Mouse (Mus musculus) forebrain, embryonic 11.5 days (tissue): ENCODE results near the gene Gtdc1. TPM values are rescaled to one million over a fixed set of nuclear protein-coding genes. Genes with fewer than 3 reads are reported as not detected.

Experiments
- ATAC-seq: fragments of 200-750 bp; cut with Nextera tagmentation; replicated peaks from 2 replicates; pipeline ENCODE4 v1.8.0; 2017; ENCODE audit warnings: moderate TSS enrichment; ENCODE audit not compliant: low FRiP score
- DNase-seq: peaks from one replicate; pipeline ENCODE4 v3.0.0-alpha.2; 2017; ENCODE audit warnings: low spot score
- H3K27ac ChIP-seq: fragments of 300-500 bp; sonication (generic); 2 replicates; pipeline ENCODE4 v1.5.1; 2014; ENCODE audit warnings: low read depth, low read length
- H3K27me3 ChIP-seq: fragments of 300-500 bp; sonication (generic); 2 replicates; pipeline ENCODE4 v1.6.1; 2014; ENCODE audit warnings: mild to moderate bottlenecking, low read length, mixed read lengths; ENCODE audit not compliant: control insufficient read depth, insufficient read depth
- H3K36me3 ChIP-seq: fragments of 300-500 bp; sonication (generic); 2 replicates; pipeline ENCODE4 v1.6.1; 2014; ENCODE audit warnings: mild to moderate bottlenecking, low read length, moderate library complexity, mixed read lengths; ENCODE audit not compliant: control insufficient read depth, insufficient read depth
- H3K4me1 ChIP-seq: fragments of 300-500 bp; sonication (generic); replicated peaks from 2 replicates; pipeline ENCODE4 v1.6.1; 2014; ENCODE audit warnings: low read length, mixed read lengths; ENCODE audit not compliant: control insufficient read depth, insufficient read depth
- H3K4me2 ChIP-seq: fragments of 300-500 bp; sonication (generic); 2 replicates; pipeline ENCODE4 v1.6.1; 2014; ENCODE audit warnings: low read depth, mild to moderate bottlenecking, low read length, moderate library complexity, mixed read lengths; ENCODE audit not compliant: severe bottlenecking
- H3K4me3 ChIP-seq: fragments of 300-500 bp; sonication (generic); 2 replicates; pipeline ENCODE4 v1.5.1; 2014; ENCODE audit warnings: low read depth, low read length
- H3K9ac ChIP-seq: fragments of 300-500 bp; sonication (generic); 2 replicates; pipeline ENCODE4 v1.6.1; 2014; ENCODE audit warnings: low read length
- H3K9me3 ChIP-seq: fragments of 300-500 bp; sonication (generic); 2 replicates; pipeline ENCODE4 v1.6.1; 2016; ENCODE audit warnings: low read length, mixed read lengths; ENCODE audit not compliant: control insufficient read depth
- WGBS: fragments of 180-500 bp; shearing (Covaris S2); extraction: QIAGEN DNeasy Blood & Tissue Kit; methylation state at CpG from one replicate; pipeline ENCODE4 v1.1.7; 2014; 5-methylcytosine and 5-hydroxymethylcytosine counted together
- polyA plus RNA-seq: library from polyadenylated mRNA; unstranded; fragments of >200 nt; fragmentation: Nextera tagmentation; extraction: Ambion mirVana; gene quantifications from 2 replicates; pipeline ENCODE4 v1.2.1, GENCODE M21; 2014

Gene Gtdc1
- polyA plus RNA-seq, 1 experiment from 2014 or later = 15.9 TPM

DNA sequence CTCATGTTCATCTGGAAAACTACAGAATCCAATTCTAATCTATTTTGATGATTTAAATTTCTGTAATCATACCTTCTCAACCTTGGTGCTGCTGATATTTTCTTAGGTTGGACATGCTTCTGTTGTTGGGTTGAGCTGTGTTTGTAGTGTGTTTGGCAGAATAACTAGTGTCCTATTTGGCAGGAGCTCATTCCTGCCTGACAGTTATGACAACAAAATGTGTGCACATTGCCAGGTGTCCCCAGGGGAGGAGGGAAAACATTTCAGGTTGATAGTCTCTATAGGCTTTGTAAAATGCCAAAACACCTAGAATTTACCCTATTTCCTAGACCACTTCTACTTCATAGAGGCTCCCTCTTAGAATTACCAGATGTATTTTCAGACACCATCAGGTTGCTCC is 343.4 kb downstream of the Gtdc1 start:
- ATAC-seq = no peak
- Histone ChIP-seq H3K4me1 (no peaks in the 10 kb centered on the region), H3K36me3 (no peaks in the 10 kb centered on the region), H3K4me3 (no peak overlapping the region), H3K4me2 (no peak overlapping the region), H3K9me3 (no peaks in the 10 kb centered on the region), H3K27ac (no peak overlapping the region), H3K27me3 (no peaks in the 10 kb centered on the region), H3K9ac (no peak overlapping the region)
- no peak for DNase-seq

GRCm38 (mm10) chr2:44583491-44583890 is 344.0 kb downstream of the Gtdc1 start:
- Histone ChIP-seq H3K4me1 (no peaks in the 10 kb centered on the region), H3K9ac (no peak overlapping the region), H3K27ac (no peak overlapping the region), H3K9me3 (no peaks in the 10 kb centered on the region), H3K36me3 (no peaks in the 10 kb centered on the region), H3K4me2 (no peak overlapping the region), H3K27me3 (no peaks in the 10 kb centered on the region), H3K4me3 (no peak overlapping the region)
- ATAC-seq = no peak
- no peak for DNase-seq

GRCm38 (mm10) chr2:44571810-44572209 is 355.6 kb downstream of the Gtdc1 start:
- Histone ChIP-seq H3K4me3 (no peak overlapping the region), H3K9me3 (no peaks in the 10 kb centered on the region), H3K27me3 (no peaks in the 10 kb centered on the region), H3K4me2 (no peak overlapping the region), H3K9ac (no peak overlapping the region), H3K27ac (no peak overlapping the region), H3K4me1 (no peaks in the 10 kb centered on the region), H3K36me3 (no peaks in the 10 kb centered on the region)
- DNase-seq = no peak
- 61% methylated on average over 3 of the region's 3 CpGs for whole genome bisulfite sequencing
- no peak for ATAC-seq

DNA sequence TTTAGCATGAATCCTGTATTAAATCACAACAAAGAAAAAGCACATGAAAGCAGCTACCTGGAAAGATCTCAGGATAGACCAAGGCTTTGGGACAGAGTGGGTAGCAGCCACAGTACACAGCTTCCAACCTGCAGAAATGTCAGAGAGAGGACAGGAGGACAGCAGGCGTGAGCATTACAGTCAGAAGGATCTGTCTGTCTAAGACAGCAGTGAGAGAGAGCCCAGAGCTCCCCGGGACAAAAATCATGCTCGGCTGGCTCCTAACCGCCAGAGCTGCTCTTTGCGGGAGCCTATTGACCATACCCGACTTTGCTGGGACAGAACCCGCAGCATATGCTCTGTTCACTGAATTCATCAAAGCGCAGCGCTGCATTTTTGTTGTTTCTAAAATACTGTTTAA is 356.3 kb downstream of the Gtdc1 start:
- Histone ChIP-seq H3K9ac (no peak overlapping the region), H3K36me3 (no peaks in the 10 kb centered on the region), H3K9me3 (no peaks in the 10 kb centered on the region), H3K27ac (no peak overlapping the region), H3K4me2 (no peak overlapping the region), H3K4me3 (no peak overlapping the region), H3K27me3 (no peaks in the 10 kb centered on the region), H3K4me1 (no peaks in the 10 kb centered on the region)
- 32% methylated on average over 9 of the region's 9 CpGs for WGBS
- DNase-seq = no peak
- no peak for ATAC-seq

GRCm38 (mm10) chr2:44569140-44569952 is 358.1 kb downstream of the Gtdc1 start:
- Histone ChIP-seq H3K9ac (no peak overlapping the region), H3K4me2 (no peak overlapping the region), H3K27ac (no peak overlapping the region), H3K4me1 (no peaks in the 10 kb centered on the region), H3K9me3 (no peaks in the 10 kb centered on the region), H3K27me3 (no peaks in the 10 kb centered on the region), H3K36me3 (no peaks in the 10 kb centered on the region), H3K4me3 (no peak overlapping the region)
- 79% methylated on average over 7 of the region's 7 CpGs for WGBS
- DNase-seq (no peak), ATAC-seq (no peak)

- 74% methylated on average over 16 of the region's 16 CpGs for WGBS
- DNase-seq = no peak
- ATAC-seq = no peak
- Histone ChIP-seq H3K9ac (no peak overlapping the region), H3K4me3 (no peak overlapping the region), H3K27ac (no peak overlapping the region), H3K4me2 (no peak overlapping the region), H3K27me3 (no peaks in the 10 kb centered on the region), H3K36me3 (no peaks in the 10 kb centered on the region), H3K4me1 (no peaks in the 10 kb centered on the region), H3K9me3 (no peaks in the 10 kb centered on the region)
Observed at GRCm38 (mm10) chr2:44564776-44565692, 362.4 kb downstream of the Gtdc1 start.

GRCm38 (mm10) chr2:44561789-44562188 is 365.7 kb downstream of the Gtdc1 start:
- Histone ChIP-seq H3K9me3 (no peaks in the 10 kb centered on the region), H3K9ac (no peak overlapping the region), H3K4me3 (no peak overlapping the region), H3K27me3 (peaks cover 2% of the 10 kb centered on the region; the same call in 1 of the 2 replicates), H3K36me3 (no peaks in the 10 kb centered on the region), H3K27ac (no peak overlapping the region), H3K4me2 (no peak overlapping the region), H3K4me1 (0 out of 2 replicates have a peak, but pooled peaks cover 5% of the 10 kb centered on the region)
- WGBS = 79% methylated on average over 4 of the region's 4 CpGs
- ATAC-seq = no peak
- DNase-seq = no peak

DNA sequence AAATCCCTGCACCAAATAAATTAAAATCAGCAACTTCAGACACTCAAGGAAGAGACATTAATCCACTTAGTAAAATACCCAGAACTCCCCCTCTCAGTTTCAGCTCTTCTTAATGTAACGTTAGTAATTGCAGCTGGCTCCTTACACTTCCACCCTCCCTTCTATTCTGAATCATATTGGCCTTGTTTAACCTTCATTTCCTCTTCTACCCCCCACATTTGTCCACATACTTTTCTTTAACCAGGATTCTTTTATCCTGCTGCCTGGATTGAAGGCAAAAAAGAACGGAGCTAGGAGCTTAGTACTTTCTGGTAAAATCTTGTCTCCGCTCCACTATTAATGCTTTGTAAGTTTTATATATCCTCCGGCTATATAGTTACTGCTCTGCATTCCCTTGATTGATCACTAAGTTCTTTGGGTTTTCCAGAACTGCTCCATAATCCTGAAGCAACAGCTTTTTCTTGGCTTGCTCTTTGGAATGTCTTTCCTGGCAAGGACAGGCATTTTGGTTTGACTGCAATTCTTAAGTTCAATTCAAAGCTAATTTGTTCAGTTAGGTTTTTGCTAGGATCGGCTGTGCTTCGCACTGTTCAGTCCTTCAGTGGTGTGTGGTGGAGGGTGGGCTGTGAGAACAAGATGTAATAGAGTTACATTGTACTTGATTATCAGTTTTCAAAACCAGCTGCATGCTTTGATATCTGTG is 368.1 kb downstream of the Gtdc1 start:
- Histone ChIP-seq H3K4me3 (no peak overlapping the region), H3K4me2 (no peak overlapping the region), H3K36me3 (no peaks in the 10 kb centered on the region), H3K27ac (no peak overlapping the region), H3K4me1 (peaks cover 5% of the 10 kb centered on the region; the same call in 1 of the 2 replicates), H3K27me3 (peaks cover 4% of the 10 kb centered on the region; the same call in 1 of the 2 replicates), H3K9ac (no peak overlapping the region), H3K9me3 (no peaks in the 10 kb centered on the region)
- no peak for DNase-seq
- ATAC-seq = no peak
- WGBS = 58% methylated on average over 6 of the region's 6 CpGs
